Mouse (Mus musculus) cortical plate, adult 2 months (tissue): ENCODE measurements at regions not wholly inside any gene's neighbourhood (a gene's known extent, or its start where the extent isn't known, plus 50 kb on each side); places are given as distances from the start of the nearest gene placed in this dataset.

Source experiments
- CTCF ChIP-seq: fragments of 200-500 bp; IDR thresholded peaks from 2 replicates; pipeline ENCODE4 v1.5.1; 2011; ENCODE audit warnings: mild to moderate bottlenecking, control low read depth, low read length; ENCODE audit not compliant: insufficient read depth; ENCODE audit errors: extremely low read depth
- POLR2A ChIP-seq: fragments of 200-500 bp; IDR thresholded peaks from 2 replicates; pipeline ENCODE4 v1.6.1; 2011; ENCODE audit warnings: mild to moderate bottlenecking, low read length, control low read depth; ENCODE audit not compliant: insufficient read depth; ENCODE audit errors: extremely low read depth

DNA sequence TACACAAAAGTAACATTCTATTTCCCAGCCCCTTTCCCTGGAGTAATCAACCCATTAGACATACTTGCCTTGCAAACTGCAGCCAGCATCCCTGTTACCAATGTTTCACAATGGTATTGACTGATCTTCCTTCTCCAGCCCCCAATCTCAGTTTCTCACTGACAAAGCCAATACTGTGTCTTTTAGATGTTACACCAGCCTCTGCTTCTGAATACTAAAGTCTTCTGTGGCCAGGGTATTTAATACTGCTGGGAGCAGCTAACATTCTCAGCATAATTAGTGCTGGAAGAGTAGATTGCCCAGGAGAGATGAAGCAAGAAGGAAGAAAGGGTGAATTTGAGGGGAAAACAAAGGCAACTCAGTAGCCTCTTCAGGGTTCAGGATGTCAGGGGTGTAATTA, 139.4 kb downstream of the Sec23a start:
- TF ChIP-seq CTCF (no peak), POLR2A (no peak)
